In genomic region chr10:81604968-81605665, GRCm38 (mm10) we compare ENCODE assay signal across 8 mouse cellular contexts. TPM values are rescaled to one million over a fixed set of nuclear protein-coding genes. Genes with fewer than 3 reads are reported as not detected.
A peak's percentile ranks its signal among the peaks of the same experiment; 100 is the strongest.
DNase-seq lines count a peak whose midpoint lies in the region; ATAC-seq and TF ChIP-seq lines count a peak whose summit lies in the region.

No protein-coding gene starts in this region.

- POLR2A ChIA-PET in Patski (lab: Charles Lee) = interaction anchor here (0.6 to 1.4 kb wide), 7 partner anchors 9 to 55 kb away, joined by 3 to 7 read pairs (median 3); partner anchors contain the start of gene Aes

- H3K36me3 ChIP-seq in hindbrain, embryonic 14.5 days (replicated peaks; ENCODE audit: control insufficient read depth, insufficient read depth) = no peaks in the 10 kb centered on the region

- peak overlapping the region; percentile 90 for H3K27ac ChIP-seq in hindbrain, embryonic 14.5 days

- 19% methylated on average over 29 of the region's 29 CpGs for WGBS in hindbrain, embryonic 14.5 days

- ATAC-seq in Patski = no peak
- ATAC-seq in hindbrain, embryonic 14.5 days (ENCODE audit: low FRiP score) = peak; percentile 25

- in situ Hi-C loops in Patski (cut with MboI; ENCODE audit: low pct_unique_long_range_greater_than_20kb) = loop anchor here (5.0 to 10.0 kb wide), 3 partner anchors 50 to 560 kb away; partner anchors contain the start of gene Aes

- H3K27me3 ChIP-seq in Patski = no peaks in the 10 kb centered on the region
- 0 out of 2 replicates have a peak, but pooled peaks cover 5% of the 10 kb centered on the region for H3K27me3 ChIP-seq in hindbrain, embryonic 14.5 days (ENCODE audit: control insufficient read depth, insufficient read depth, low read length)

- H3K9me3 ChIP-seq in hindbrain, embryonic 14.5 days (ENCODE audit: control insufficient read depth, low read length) = no peaks in the 10 kb centered on the region

- peak overlapping the region; percentile 34 for H3K4me3 ChIP-seq in hindbrain, embryonic 14.5 days (replicated peaks; ENCODE audit: low read length)

- H3K9ac ChIP-seq in hindbrain, embryonic 14.5 days = peak overlapping the region; percentile 57

- DNase-seq in Patski (ENCODE audit: low read depth, low spot score) = peak; percentile 47
- peak; percentile 95 for DNase-seq in cerebellum, postnatal 10 days
- peak; percentile 74 to 80 for DNase-seq in frontal cortex, postnatal 25 days (ENCODE audit: low spot score in 2 of 2)
- DNase-seq in hindbrain, embryonic 14.5 days (ENCODE audit: low spot score) = peak; percentile 93
- DNase-seq in left cerebral cortex, adult 11 months (ENCODE audit: low spot score) = peak; percentile 76
- peak; percentile 88 to 91 for DNase-seq in lung, postnatal 4 days
- peak; percentile 93 for DNase-seq in retina, postnatal 1 day
- peak; percentile 94 for DNase-seq in thymus, postnatal 4 days

- peak overlapping the region; percentile 69 for H3K4me2 ChIP-seq in hindbrain, embryonic 14.5 days (replicated peaks)

- peaks cover 16% of the 10 kb centered on the region for H3K4me1 ChIP-seq in hindbrain, embryonic 14.5 days (replicated peaks; ENCODE audit: control insufficient read depth, insufficient read depth, low read length)

- peak; percentile 86 for TF ChIP-seq CTCF in Patski (IDR thresholded peaks at IDR 0.05)

- CTCF ChIA-PET in Patski (lab: Charles Lee) = interaction anchor here (0.6 to 3.7 kb wide), 8 partner anchors 20 to 86 kb away, joined by 3 to 19 read pairs (median 4); partner anchors contain the start of gene Tle2

RNA-seq across cellular contexts. Expression of gene BC025920, which starts 1.0 kb away (rescaled TPM):
- polyA plus RNA-seq in Patski (2021) = 1.1 TPM
- 0.90 and 1.1 TPM in 2 replicates for polyA plus RNA-seq in hindbrain, embryonic 14.5 days (2014; fragmentation: Nextera tagmentation; extraction: Ambion mirVana)

RNA-seq across cellular contexts. Expression of gene Tle6, which starts 4.2 kb away (rescaled TPM):
- polyA plus RNA-seq in Patski (2021) = 7.5 TPM
- polyA plus RNA-seq in hindbrain, embryonic 14.5 days (2014; fragmentation: Nextera tagmentation; extraction: Ambion mirVana) = 4.2 and 4.8 TPM in 2 replicates

RNA-seq across cellular contexts. Expression of gene Sirt6, which starts 22.5 kb away (rescaled TPM):
- polyA plus RNA-seq in Patski (2021) = 21.7 TPM
- polyA plus RNA-seq in hindbrain, embryonic 14.5 days (2014; fragmentation: Nextera tagmentation; extraction: Ambion mirVana) = 39.9 and 42.1 TPM in 2 replicates

RNA-seq across cellular contexts. Expression of gene Ankrd24, which starts 23.2 kb away (rescaled TPM):
- polyA plus RNA-seq in Patski (2021) = 21.5 TPM
- 11.8 and 12.6 TPM in 2 replicates for polyA plus RNA-seq in hindbrain, embryonic 14.5 days (2014; fragmentation: Nextera tagmentation; extraction: Ambion mirVana)

RNA-seq across cellular contexts. Expression of gene Tle2, which starts 30.8 kb away (rescaled TPM):
- polyA plus RNA-seq in Patski (2021) = 46.4 TPM
- 24.5 and 29.7 TPM in 2 replicates for polyA plus RNA-seq in hindbrain, embryonic 14.5 days (2014; fragmentation: Nextera tagmentation; extraction: Ambion mirVana)
